Mouse (Mus musculus): ENCODE measurements around the gene Naip2.
"Not testable (repeated sequence)": the region's sequence is repeated elsewhere in the genome, so short reads cannot be mapped to it uniquely, and the experiment has no call there.

Gene Naip2

DNA sequence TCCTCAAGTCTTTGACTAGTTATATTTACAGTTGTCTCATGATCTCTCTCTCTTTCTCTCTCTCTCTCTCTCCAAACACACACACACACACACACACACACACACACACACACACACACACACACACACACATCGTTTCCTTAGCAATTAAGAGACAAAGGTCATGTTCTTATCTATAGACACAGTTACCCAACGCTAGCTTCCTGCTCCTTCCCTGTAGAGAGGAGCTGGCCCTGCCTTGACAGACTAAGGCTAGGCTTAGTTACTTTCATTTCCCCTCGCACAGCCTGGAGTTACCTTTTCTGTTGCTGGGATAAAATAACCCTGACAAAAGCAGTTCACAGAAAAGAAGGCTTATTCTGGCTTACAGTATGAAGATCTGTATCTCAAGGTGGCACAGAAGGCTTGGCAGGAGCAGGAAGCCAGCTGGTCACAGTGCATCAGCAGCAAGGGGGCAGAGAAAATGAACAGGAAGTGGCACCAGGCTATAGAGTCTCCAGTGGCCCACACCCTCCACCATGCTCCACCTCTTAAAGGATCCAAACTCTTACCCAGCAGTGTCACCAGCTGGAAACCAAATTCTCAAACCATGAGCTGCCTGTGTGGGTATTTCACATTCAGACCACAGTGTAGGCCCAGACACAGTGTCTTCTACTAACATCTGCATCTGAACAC, at the start of gene Naip2:
Gene Naip2 (minus strand): TSS at position 434 of the 675 bp plus-strand sequence.
- not testable (repeated sequence) for DNase-seq (ENCODE audit: low read depth, low spot score)

- not testable (repeated sequence) for DNase-seq (ENCODE audit: low read depth, low spot score)
These were observed 45.1 kb upstream of the Naip2 start for GRCm38 (mm10) chr13:100246896-100247519.

DNA sequence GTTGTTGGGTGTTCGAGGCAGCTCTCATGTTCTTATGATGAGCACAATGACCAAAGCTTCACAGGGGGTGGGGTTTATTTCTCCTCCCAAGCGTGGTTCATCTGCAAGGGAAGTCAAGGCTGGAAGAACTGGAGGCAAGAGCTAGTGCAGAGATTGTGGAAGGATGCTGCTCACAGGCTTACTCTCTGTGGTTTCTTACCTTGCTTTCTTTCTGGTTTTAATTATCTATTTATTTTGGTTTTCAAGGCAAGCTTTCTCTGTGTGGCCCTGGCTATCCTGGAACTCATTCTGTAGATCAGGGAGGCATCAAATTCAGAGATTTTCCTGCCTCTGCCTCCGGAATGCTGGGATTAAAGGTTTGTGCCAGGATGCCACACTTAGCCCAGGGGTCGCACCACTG, 44.3 kb upstream of the Naip2 start, which contains the start of gene Naip5:
Gene Naip5 (minus strand): TSS at position 101 of the 400 bp plus-strand sequence.
- DNase-seq (ENCODE audit: low read depth, low spot score) = not testable (repeated sequence)

GRCm38 (mm10) chr13:100243702-100244101, 41.8 kb upstream of the Naip2 start:
- DNase-seq (ENCODE audit: low read depth, low spot score) = no peak

DNA sequence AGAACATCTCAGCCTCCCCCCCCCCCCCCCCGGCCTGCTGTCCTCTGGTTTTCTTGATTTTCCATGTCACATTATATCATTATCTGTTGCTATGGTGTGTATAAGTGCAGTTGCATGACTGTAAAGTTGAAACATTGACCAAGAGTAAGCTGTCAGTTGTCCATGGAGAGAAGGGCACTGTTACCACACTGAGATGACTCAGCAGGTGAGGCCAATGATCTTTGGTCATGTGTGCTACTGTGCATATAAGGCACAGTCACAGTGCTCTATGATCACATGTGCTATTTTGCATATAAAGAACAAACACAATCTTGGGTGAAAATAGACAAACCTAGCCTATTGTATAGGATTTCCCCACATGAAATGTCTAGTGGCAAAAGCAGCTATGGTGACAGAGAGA, 11.8 kb upstream of the Naip2 start:
- DNase-seq (ENCODE audit: low read depth, low spot score) = not testable (repeated sequence)

DNA sequence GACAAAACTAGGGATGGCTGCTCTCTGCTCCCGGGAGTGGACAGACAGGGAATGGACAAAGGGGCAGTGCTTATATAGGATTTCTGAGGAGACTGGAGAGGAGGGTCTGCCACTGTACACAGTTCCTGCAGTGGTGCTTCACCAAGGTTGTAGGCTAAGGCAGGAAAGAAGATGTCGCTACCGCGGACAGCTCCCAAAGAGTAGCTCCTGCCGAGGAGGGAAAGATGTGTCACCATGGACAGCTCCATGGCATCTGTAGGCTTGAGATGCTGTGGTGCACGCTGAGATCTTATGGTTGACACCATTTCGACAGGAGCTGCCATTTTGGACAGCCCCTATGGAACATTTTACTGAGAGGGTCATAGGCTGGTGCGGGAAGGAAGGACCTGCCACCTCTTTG, 8.6 kb upstream of the Naip2 start:
- peak; percentile 49 for DNase-seq (ENCODE audit: low read depth, low spot score)

- no peak for DNase-seq (ENCODE audit: low read depth, low spot score)
These were observed 1.4 kb upstream of the Naip2 start for GRCm38 (mm10) chr13:100203319-100203718.

DNA sequence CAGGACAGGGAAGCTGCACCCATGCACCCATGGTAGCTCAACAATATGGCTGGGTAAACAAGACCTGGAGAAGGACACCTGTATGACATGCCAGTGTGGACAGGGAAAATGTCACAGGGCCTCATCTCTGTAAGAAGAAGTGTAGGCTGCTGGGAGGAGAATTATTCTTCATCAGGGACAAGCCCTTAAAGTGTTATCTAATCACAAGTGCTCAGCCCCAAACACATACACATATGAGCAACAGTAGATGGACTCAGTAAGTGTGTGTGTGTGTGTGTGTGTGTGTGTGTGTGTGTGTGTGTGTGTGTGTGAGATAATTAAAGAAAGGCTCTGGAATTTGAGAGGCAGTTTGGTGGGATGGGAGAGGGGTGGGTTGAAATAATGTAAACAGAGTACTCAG, 1.1 kb downstream of the Naip2 start:
- no peak for DNase-seq (ENCODE audit: low read depth, low spot score)

DNA sequence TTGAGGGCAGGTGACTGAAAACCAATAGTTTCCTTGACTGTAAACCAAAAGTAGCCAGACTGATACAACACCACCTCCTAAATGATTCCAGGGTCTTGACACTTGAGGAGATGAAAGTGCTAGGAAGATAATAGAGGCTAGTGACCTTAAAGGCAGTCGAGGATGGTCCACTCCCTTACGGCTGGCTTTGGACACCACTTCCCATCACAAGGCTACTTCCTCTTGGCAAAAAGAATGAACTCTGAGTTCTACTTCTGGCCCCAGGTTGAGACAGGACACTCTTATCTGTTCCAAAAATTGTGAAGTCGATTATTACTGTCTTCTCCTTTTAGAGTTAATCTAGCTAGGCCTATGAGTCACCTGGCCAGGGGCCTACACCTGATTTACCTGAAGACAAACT, 6.5 kb downstream of the Naip2 start:
- DNase-seq (ENCODE audit: low read depth, low spot score) = no peak

- not testable (repeated sequence) for DNase-seq (ENCODE audit: low read depth, low spot score)
These were observed 18.8 kb downstream of the Naip2 start for GRCm38 (mm10) chr13:100183111-100183510.

- not testable (repeated sequence) for DNase-seq (ENCODE audit: low read depth, low spot score)
These were observed 27.5 kb downstream of the Naip2 start for GRCm38 (mm10) chr13:100174360-100174759.

GRCm38 (mm10) chr13:100166378-100166777, 35.5 kb downstream of the Naip2 start:
- DNase-seq (ENCODE audit: low read depth, low spot score) = not testable (repeated sequence)

DNA sequence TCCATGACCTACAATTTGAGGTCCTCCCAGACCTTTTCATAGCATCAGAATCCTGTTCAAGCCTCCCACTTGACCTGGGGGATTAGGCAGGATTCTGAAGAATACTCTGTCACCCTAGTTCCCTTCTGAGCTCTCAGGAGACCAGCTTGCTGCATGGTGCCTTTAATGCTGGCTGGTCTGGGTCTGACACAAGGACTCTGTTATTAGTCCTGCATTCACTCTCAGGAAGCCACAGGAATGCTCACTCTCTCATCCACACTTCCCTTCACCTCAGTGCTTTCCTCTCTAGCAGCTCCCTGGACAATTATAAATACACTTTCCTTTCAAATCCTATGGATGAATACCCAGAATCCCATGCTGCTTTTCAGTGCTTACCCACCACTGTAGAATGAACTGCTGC, 39.4 kb downstream of the Naip2 start:
- not testable (repeated sequence) for DNase-seq (ENCODE audit: low read depth, low spot score)

- not testable (repeated sequence) for DNase-seq (ENCODE audit: low read depth, low spot score)
These were observed 40.6 kb downstream of the Naip2 start for GRCm38 (mm10) chr13:100161171-100161870.

DNA sequence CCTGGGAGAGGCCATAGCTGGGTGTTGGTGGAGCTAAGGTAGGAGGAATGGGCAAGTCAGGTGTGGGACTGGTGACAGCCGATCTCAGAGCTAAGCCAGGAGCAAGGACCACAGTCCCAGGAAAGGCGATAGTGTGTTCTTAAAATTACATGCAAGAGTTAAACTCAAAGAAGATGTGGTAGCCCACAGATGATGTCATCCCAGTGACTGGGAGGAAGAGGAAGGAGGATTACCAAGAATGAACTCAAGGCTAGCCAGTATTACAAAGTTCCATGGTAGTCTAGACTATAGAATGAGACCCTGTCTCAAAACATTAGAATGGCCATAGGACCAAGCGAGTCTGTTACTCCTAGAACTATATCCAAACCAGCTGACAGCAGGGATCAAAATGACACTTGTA, 45.3 kb downstream of the Naip2 start:
- no peak for DNase-seq (ENCODE audit: low read depth, low spot score)

- no peak for DNase-seq (ENCODE audit: low read depth, low spot score)
These were observed 49.2 kb downstream of the Naip2 start for GRCm38 (mm10) chr13:100152659-100153058.

GRCm38 (mm10) chr13:100141646-100142314, 60.1 kb downstream of the Naip2 start:
- no peak for DNase-seq (ENCODE audit: low read depth, low spot score)

DNA sequence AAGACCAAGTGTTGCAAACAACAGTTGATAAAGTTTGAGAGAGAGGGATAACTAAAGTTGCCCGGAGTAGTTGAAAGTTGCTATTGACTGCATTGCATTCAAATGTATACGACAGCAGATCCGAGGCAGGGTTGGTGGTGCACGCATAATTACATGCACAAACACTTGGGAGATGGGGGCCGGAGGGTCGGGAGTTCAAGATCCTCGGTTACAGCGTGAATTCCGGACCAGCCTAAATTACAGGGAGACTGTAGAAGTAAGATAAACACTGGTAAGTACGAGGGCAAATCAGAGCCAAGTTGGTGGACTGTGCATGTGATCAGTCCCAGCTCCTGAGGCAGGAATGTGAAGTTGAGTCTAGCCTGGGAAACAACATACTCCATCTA, 76.6 kb downstream of the Naip2 start:
- DNase-seq (ENCODE audit: low read depth, low spot score) = no peak

- DNase-seq (ENCODE audit: low read depth, low spot score) = peak; percentile 82
These were observed 77.3 kb downstream of the Naip2 start, which contains the start of gene Smn1 for GRCm38 (mm10) chr13:100124423-100125257. TSS of gene Smn1 (plus strand) at chr13:100124852.

DNA sequence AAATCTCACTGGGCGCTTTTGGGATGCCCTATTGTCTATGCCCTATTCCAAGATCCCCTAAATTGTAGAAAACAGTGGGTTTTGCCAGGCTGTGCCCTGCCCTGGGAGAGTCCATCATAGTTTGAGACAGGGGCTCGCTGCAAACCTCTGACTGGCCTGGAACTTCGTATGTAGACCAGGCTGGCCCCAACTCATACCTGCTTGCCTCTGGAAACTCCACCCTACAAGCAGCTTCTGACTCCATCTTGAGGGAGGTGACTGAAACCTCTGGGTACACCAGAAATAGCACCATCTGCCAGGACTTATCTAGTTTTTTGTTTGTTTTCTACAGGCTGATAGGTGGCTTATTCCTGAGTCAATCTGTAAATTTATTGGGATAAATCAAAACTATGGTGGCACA, 77.9 kb downstream of the Naip2 start:
- no peak for DNase-seq (ENCODE audit: low read depth, low spot score)

All from embryo, embryonic 11.5 days (tissue).